Mouse (Mus musculus): ENCODE measurements at regions not wholly inside any gene's neighbourhood (a gene's known extent, or its start where the extent isn't known, plus 50 kb on each side); places are given as distances from the start of the nearest gene placed in this dataset.

- in situ Hi-C loops (cut with MboI, MseI): loop anchor here (25.0 kb wide), 1 partner anchor 1364 kb away; no protein-coding TSS in a partner anchor
Observed at GRCm38 (mm10) chr8:56476158-56476557, 74.7 kb downstream of the Cep44 start.

DNA sequence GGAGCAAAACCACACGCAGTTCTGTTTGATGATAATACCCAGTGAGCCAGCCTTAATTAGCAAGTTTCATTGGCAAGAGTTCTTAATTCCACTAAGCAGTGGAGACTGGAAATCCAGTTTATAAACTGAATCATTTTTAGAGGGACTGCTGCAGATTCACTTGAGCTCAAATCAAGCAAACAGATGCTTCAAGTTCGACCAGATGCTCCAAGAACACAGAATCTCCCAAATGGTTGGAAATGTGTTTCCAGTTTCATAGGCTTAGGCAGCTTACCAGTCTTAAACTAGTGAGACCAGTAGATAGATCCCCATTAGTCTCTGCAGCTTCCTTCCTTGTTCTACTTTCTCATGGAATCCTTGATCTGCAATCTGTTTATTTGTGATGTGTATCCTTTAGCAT lies 75.7 kb downstream of the Cep44 start:
- in situ Hi-C loops (cut with MboI, MseI): loop anchor here (25.0 kb wide), 1 partner anchor 1363 kb away; no protein-coding TSS in a partner anchor

DNA sequence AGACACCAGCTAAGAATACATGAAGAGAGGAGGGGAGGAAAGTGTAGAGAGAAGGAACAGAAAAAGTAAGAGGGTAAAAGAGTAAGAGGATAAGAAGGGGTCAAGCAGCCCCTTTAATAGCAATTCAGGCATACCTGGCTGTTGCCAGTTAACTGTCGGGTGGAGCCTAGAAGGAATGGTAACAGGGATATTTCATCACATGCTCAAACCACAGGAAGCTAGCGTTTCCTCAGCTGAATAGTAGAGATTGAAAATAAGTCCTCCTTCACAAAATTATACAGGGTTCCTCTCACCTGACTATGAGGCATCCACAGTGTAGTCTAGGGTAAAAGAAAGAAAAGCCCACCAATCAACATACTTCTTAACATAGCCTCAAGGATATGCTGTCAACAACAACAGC lies 76.5 kb downstream of the Cep44 start:
- in situ Hi-C loops (cut with MboI, MseI): loop anchor here (25.0 kb wide), 1 partner anchor 387 kb away; no protein-coding TSS in a partner anchor

DNA sequence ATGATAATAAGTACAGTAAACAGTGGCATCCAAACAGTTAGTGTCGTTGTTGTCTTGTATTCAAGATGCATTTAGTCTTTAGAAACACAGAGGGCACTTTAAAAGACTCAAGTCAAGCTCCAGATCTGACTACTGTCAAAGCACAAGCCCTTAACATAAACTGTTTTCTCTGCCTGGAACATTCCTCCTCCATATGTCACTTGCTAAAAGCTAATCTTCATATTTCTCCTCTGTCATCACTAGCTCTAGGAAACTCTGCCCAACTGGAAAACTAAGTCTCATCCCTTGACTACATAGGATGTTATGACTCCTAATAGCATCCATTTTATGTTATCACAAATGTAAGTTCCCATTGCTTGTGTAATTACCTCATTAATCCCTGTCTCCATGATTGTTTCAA lies 85.8 kb downstream of the Cep44 start:
- in situ Hi-C loops (cut with MboI, MseI): loop anchor here (25.0 kb wide), 1 partner anchor 378 kb away; no protein-coding TSS in a partner anchor

GRCm38 (mm10) chr8:56450982-56451381 lies 99.9 kb downstream of the Cep44 start:
- in situ Hi-C loops (cut with MboI, MseI): loop anchor here (25.0 kb wide), 1 partner anchor 364 kb away; no protein-coding TSS in a partner anchor

DNA sequence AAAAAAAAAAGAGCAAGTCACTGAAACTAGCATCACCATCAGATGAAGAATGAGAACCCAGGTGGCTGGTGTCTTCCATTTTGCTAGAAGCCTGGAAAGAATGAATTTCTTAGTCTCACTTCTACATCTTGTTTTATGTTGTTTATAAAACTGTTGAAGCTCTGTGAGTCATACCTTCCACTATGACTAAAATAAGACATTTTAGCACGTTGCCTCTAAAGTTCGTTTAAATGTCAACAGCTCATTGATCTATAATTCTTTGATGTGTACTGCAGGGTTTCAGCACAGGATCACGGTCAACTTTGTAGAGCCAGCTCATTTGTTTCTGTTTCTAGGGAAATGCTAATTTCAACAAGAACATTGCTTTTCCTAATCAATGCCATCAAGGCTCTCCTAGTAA lies 107.2 kb downstream of the Cep44 start:
- in situ Hi-C loops (cut with MboI, MseI): no loop called here

GRCm38 (mm10) chr8:56439417-56439816 lies 111.4 kb downstream of the Cep44 start:
- in situ Hi-C loops (cut with MboI, MseI): no loop called here

DNA sequence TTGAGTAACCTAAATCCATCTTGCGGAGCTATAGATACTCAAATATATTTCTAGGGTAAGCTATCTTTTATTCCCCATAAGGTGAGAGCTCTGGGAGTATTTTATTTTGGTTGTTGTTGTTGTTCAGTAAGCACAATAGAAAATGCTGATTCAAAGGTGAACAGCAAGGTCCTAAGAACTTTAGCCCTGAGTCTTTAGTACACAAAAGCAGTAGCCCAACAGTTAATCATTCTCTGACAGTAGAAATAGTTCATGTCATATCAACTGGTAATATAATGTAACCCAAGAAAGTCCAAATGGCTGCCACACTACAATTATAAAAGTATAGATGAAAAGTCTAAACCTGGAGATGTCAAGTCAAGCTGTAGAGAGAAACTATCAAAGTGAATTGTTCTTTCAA lies 116.0 kb downstream of the Cep44 start:
- in situ Hi-C loops (cut with MboI, MseI): no loop called here

DNA sequence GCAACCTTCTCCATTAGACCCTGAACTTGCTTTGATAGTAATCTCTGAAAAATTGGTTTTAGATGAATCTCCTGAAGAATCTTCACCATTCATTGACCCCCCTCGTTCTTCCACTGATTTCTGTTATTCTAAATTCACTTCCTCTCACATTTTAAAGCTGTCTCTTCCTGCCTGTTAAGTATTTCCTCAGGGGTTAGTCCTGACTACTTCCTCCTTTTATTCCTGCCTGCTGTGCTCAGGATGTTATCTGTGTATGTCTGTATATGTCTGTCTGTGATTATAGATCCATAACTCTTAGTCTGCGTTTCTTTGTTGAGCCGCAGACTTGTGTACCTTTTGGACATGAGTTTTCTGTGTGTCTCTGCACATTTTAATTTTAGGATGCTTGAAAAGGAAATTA lies 117.6 kb downstream of the Hpgd start:
- in situ Hi-C loops (cut with MboI, MseI): no loop called here

DNA sequence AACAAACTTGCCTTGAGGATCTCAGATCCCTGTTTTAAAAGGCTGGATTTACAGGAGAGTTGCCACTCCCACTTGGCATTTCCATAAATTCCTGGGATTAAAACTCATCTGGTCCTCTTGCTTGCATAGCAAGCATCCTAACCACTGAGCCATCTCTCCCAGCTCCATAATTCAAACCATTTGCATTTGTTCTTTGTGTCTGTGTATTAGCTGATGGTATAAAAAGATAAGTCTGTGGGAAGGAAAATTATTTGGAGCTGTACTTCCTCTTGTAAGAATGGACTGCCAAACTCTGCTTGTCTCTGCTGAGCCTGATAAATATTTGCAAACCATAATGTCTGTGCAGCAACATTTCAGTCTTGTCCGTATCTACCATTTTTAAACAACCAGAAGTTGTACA lies 116.0 kb downstream of the Hpgd start:
- in situ Hi-C loops (cut with MboI, MseI): no loop called here

GRCm38 (mm10) chr8:56407267-56407666 lies 112.9 kb downstream of the Hpgd start:
- in situ Hi-C loops (cut with MboI, MseI): loop anchor here (10.0 kb wide), 1 partner anchor 652 kb away; no protein-coding TSS in a partner anchor

DNA sequence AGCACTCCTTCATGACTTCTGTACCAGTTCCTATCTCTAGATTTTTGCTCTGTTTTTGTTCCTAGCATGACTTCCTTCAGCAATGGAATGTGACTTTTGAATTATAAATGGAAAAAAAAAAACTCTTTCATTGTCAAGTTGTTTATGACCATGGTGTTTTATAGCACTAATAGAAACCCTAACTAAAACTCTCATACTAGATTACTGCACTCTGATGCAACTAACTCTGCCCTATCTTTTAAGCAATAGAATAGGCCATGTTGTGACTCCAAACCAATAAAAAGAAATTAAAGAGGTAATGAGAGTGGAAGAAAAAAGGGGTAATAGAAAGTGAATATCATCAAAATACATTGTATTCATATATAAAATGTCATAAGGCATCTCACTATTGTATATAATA lies 111.9 kb downstream of the Hpgd start:
- in situ Hi-C loops (cut with MboI, MseI): loop anchor here (10.0 kb wide), 1 partner anchor 652 kb away; no protein-coding TSS in a partner anchor

- in situ Hi-C loops (cut with MboI, MseI): no loop called here
Observed at GRCm38 (mm10) chr8:56397611-56398010, 103.2 kb downstream of the Hpgd start.

DNA sequence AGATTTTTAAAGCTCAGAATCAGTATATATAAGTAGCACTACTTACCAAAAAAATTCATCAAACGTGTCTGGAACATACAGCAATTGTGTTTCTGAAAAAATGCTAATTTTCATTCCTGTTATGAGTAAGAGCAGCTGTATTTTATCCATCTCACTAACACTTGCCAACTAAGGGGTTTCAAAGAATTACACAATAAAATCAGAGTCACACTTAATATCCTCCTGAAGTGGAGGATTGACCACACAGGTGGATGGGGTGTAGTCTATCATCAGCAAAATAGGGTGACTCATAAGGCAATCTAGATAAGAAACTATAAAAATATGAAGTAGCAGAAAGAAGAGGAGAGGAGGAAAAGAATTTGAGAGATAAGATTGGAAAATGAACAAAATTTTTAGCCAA lies 102.0 kb downstream of the Hpgd start:
- in situ Hi-C loops (cut with MboI, MseI): no loop called here

DNA sequence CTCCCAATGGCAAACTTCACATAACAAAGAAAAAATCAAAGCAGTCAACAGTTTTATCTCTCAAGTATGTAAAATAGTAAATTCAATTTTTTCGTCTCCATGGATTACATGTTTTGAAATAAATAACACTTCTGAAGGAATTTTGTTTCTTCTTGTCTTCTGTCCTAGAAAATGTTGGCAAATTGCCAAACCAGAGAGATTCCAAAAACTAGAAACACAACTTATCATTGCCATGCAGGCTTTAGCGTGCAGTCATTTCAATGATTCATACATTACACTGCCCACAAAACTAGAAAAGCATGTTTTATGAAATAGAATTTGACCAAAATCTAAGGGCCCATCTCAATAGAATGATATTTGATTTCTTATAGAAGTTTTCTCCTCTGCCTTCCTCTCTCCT lies 98.2 kb downstream of the Hpgd start:
- in situ Hi-C loops (cut with MboI, MseI): no loop called here

DNA sequence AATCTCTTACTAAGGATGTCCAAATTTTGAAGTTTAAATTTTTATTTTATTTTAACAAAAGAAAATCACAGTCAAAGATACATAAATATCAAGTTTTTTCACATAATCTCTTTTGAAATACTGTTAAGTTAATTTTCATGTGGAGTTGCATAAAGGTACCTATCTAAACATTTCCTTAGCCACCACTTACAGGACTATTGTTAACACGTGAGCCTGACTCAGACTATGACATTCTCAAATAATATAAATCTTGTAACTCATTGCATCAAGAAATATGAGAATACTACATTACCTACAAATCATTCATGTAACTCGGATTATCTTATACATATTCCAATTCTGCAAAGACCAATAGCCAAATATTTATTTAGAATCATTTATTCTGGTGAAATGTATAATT lies 97.8 kb downstream of the Hpgd start:
- in situ Hi-C loops (cut with MboI, MseI): no loop called here

Data from T-helper 2 cell (primary cell).